In genomic region chr7:45337469-45337868, GRCm38 (mm10) we compare ENCODE assay signal across 12 mouse cellular contexts. TPM values are rescaled to one million over a fixed set of nuclear protein-coding genes. Genes with fewer than 3 reads are reported as not detected.
DNase-seq lines count a peak whose midpoint lies in the region; ATAC-seq lines count a peak whose summit lies in the region.
"Had no signal": no experiment of that assay in that cellular context is flagged by ENCODE, and none has a peak within 500 bp of the region (broad histone marks: within the 10 kb centered on the region; RNA-seq: fewer than 3 reads in every experiment).

No protein-coding gene starts in this region.

- no peak for DNase-seq in heart, postnatal 36 days
- no peak for DNase-seq in embryonic facial prominence, embryonic 10.5 days (ENCODE audit: low spot score)
- no peak for DNase-seq in embryonic facial prominence, embryonic 14.5 days (ENCODE audit: low spot score)
- no peak for DNase-seq in spleen, postnatal 36 days (ENCODE audit: low spot score in 2 of 2)
- DNase-seq: cerebellum, adult 9-10 months had no signal

- ATAC-seq in heart, embryonic 12.5 days (ENCODE audit: insufficient number of reproducible peaks, low FRiP score): no peak
- ATAC-seq in embryonic facial prominence, embryonic 14.5 days (ENCODE audit: low read depth): no peak
- ATAC-seq in limb, embryonic 13.5 days (ENCODE audit: low FRiP score, low read depth): no peak
- ATAC-seq in erythroid progenitor cell, adult 5-6 weeks (replicated peaks; ENCODE audit: low FRiP score, poor library complexity, severe bottlenecking): no peak
- ATAC-seq: forebrain, embryonic 14.5 days had no signal

- peak overlapping the region; percentile 61 for H3K4me3 ChIP-seq in heart, embryonic 12.5 days
- H3K4me3 ChIP-seq in embryonic facial prominence, embryonic 10.5 days: peak overlapping the region; percentile 75
- H3K4me3 ChIP-seq in embryonic facial prominence, embryonic 14.5 days (ENCODE audit: low read depth, low read length): no peak overlapping the region; the same call in 1 of the 2 replicates
- peak overlapping the region; percentile 62; the same call in 1 of the 2 replicates for H3K4me3 ChIP-seq in limb, embryonic 13.5 days
- H3K4me3 ChIP-seq: hindbrain, embryonic 12.5 days had no signal

- intact Hi-C loops in heart, postnatal 36 days (cut with DNase I): no loop called here

- H3K27me3 ChIP-seq in heart, embryonic 12.5 days (replicated peaks): 0 out of 2 replicates have a peak, but pooled peaks cover 7% of the 10 kb centered on the region
- peaks cover 50% of the 10 kb centered on the region for H3K27me3 ChIP-seq in embryonic facial prominence, embryonic 10.5 days (replicated peaks; ENCODE audit: low read depth, poor library complexity, severe bottlenecking)
- no peaks in the 10 kb centered on the region for H3K27me3 ChIP-seq in embryonic facial prominence, embryonic 14.5 days (replicated peaks; ENCODE audit: control insufficient read depth, insufficient read depth, low read length)
- H3K27me3 ChIP-seq in limb, embryonic 13.5 days: peaks cover 4% of the 10 kb centered on the region; the same call in 1 of the 2 replicates

- H3K36me3 ChIP-seq in heart, embryonic 12.5 days: no peaks in the 10 kb centered on the region
- no peaks in the 10 kb centered on the region for H3K36me3 ChIP-seq in embryonic facial prominence, embryonic 10.5 days (replicated peaks)
- H3K36me3 ChIP-seq in embryonic facial prominence, embryonic 14.5 days (ENCODE audit: control insufficient read depth, insufficient read depth, low read length): no peaks in the 10 kb centered on the region
- no peaks in the 10 kb centered on the region for H3K36me3 ChIP-seq in limb, embryonic 13.5 days
- H3K36me3 ChIP-seq: hindbrain, embryonic 12.5 days had no signal

- H3K4me2 ChIP-seq in heart, embryonic 12.5 days: peak overlapping the region; percentile 97
- H3K4me2 ChIP-seq in embryonic facial prominence, embryonic 14.5 days (ENCODE audit: low read depth, low read length): peak overlapping the region; percentile 87; the same call in 1 of the 2 replicates
- H3K4me2 ChIP-seq in limb, embryonic 13.5 days (replicated peaks): peak overlapping the region; percentile 96

- H3K27ac ChIP-seq in heart, embryonic 12.5 days (ENCODE audit: poor library complexity, severe bottlenecking): no peak overlapping the region
- H3K27ac ChIP-seq in embryonic facial prominence, embryonic 10.5 days (replicated peaks): no peak overlapping the region
- no peak overlapping the region for H3K27ac ChIP-seq in embryonic facial prominence, embryonic 14.5 days (replicated peaks; ENCODE audit: low read depth, low read length)
- H3K27ac ChIP-seq in limb, embryonic 13.5 days: no peak overlapping the region
- H3K27ac ChIP-seq: hindbrain, embryonic 12.5 days had no signal

- whole genome bisulfite sequencing in heart, embryonic 12.5 days: 14% methylated on average over 4 of the region's 4 CpGs
- 9% methylated on average over 4 of the region's 4 CpGs for WGBS in embryonic facial prominence, embryonic 10.5 days
- 17% methylated on average over 4 of the region's 4 CpGs for WGBS in embryonic facial prominence, embryonic 14.5 days
- 17% methylated on average over 4 of the region's 4 CpGs for WGBS in limb, embryonic 13.5 days

- no peaks in the 10 kb centered on the region for H3K9me3 ChIP-seq in heart, embryonic 12.5 days (replicated peaks)
- no peaks in the 10 kb centered on the region for H3K9me3 ChIP-seq in embryonic facial prominence, embryonic 10.5 days
- H3K9me3 ChIP-seq in embryonic facial prominence, embryonic 14.5 days (ENCODE audit: control insufficient read depth, low read length): no peaks in the 10 kb centered on the region
- H3K9me3 ChIP-seq in limb, embryonic 13.5 days: no peaks in the 10 kb centered on the region
- H3K9me3 ChIP-seq: hindbrain, embryonic 12.5 days had no signal

- peak overlapping the region; percentile 22; the same call in 1 of the 2 replicates for H3K9ac ChIP-seq in heart, embryonic 12.5 days
- H3K9ac ChIP-seq in embryonic facial prominence, embryonic 14.5 days (ENCODE audit: low read depth, low read length): no peak overlapping the region
- no peak overlapping the region for H3K9ac ChIP-seq in limb, embryonic 13.5 days
- H3K9ac ChIP-seq: hindbrain, embryonic 12.5 days had no signal

- H3K4me1 ChIP-seq in heart, embryonic 12.5 days (replicated peaks): peaks cover 76% of the 10 kb centered on the region
- H3K4me1 ChIP-seq in embryonic facial prominence, embryonic 10.5 days: peaks cover 79% of the 10 kb centered on the region
- H3K4me1 ChIP-seq in embryonic facial prominence, embryonic 14.5 days (ENCODE audit: control insufficient read depth, insufficient read depth, low read length): peaks cover 48% of the 10 kb centered on the region
- H3K4me1 ChIP-seq in limb, embryonic 13.5 days: peaks cover 61% of the 10 kb centered on the region

RNA-seq across cellular contexts. Expression of gene Hrc, which starts 2.4 kb away (rescaled TPM):
- 25.5 and 26.9 TPM in 2 replicates for polyA plus RNA-seq in heart, embryonic 12.5 days (2016; fragmentation: Nextera tagmentation; extraction: Ambion mirVana)
- 100 to 1,000 TPM; 842 to 873 TPM for total RNA-seq in heart, postnatal 36 days (2021)
- 0.31 and 0.64 TPM in 2 replicates for polyA plus RNA-seq in embryonic facial prominence, embryonic 10.5 days (2016; fragmentation: Nextera tagmentation; extraction: Ambion mirVana)
- 11.0 and 15.8 TPM in 2 replicates for polyA plus RNA-seq in embryonic facial prominence, embryonic 14.5 days (2014; fragmentation: Nextera tagmentation; extraction: Ambion mirVana)
- polyA plus RNA-seq in limb, embryonic 13.5 days (2015; fragmentation: Nextera tagmentation; extraction: Ambion mirVana): 3.9 and 4.3 TPM in 2 replicates
- not detected in 2 replicates for total RNA-seq in erythroid progenitor cell, adult 5-6 weeks (2015; ENCODE audit: low replicate concordance)
- not detected in 2 replicates for total RNA-seq in erythroid progenitor cell, adult 5-6 weeks (2017; ENCODE audit: low replicate concordance)

RNA-seq across cellular contexts. Expression of gene Trpm4, which starts 3.9 kb away (rescaled TPM):
- 15.2 and 15.4 TPM in 2 replicates for polyA plus RNA-seq in heart, embryonic 12.5 days (2016; fragmentation: Nextera tagmentation; extraction: Ambion mirVana)
- total RNA-seq in heart, postnatal 36 days (2021): 10 to 100 TPM; 24.6 to 27.4 TPM
- polyA plus RNA-seq in embryonic facial prominence, embryonic 10.5 days (2016; fragmentation: Nextera tagmentation; extraction: Ambion mirVana): 10.6 and 11.3 TPM in 2 replicates
- 16.6 and 18.2 TPM in 2 replicates for polyA plus RNA-seq in embryonic facial prominence, embryonic 14.5 days (2014; fragmentation: Nextera tagmentation; extraction: Ambion mirVana)
- 15.8 and 19.6 TPM in 2 replicates for polyA plus RNA-seq in limb, embryonic 13.5 days (2015; fragmentation: Nextera tagmentation; extraction: Ambion mirVana)
- total RNA-seq in erythroid progenitor cell, adult 5-6 weeks (2015; ENCODE audit: low replicate concordance): not detected in 2 replicates
- not detected in 2 replicates for total RNA-seq in erythroid progenitor cell, adult 5-6 weeks (2017; ENCODE audit: low replicate concordance)

RNA-seq across cellular contexts. Expression of gene Ppfia3, which starts 29.4 kb away (rescaled TPM):
- 2.6 and 3.3 TPM in 2 replicates for polyA plus RNA-seq in heart, embryonic 12.5 days (2016; fragmentation: Nextera tagmentation; extraction: Ambion mirVana)
- not detected for total RNA-seq in heart, postnatal 36 days (2021)
- 5.8 and 7.1 TPM in 2 replicates for polyA plus RNA-seq in embryonic facial prominence, embryonic 10.5 days (2016; fragmentation: Nextera tagmentation; extraction: Ambion mirVana)
- 4.8 and 6.9 TPM in 2 replicates for polyA plus RNA-seq in embryonic facial prominence, embryonic 14.5 days (2014; fragmentation: Nextera tagmentation; extraction: Ambion mirVana)
- polyA plus RNA-seq in limb, embryonic 13.5 days (2015; fragmentation: Nextera tagmentation; extraction: Ambion mirVana): 5.2 and 6.9 TPM in 2 replicates
- not detected in 2 replicates for total RNA-seq in erythroid progenitor cell, adult 5-6 weeks (2015; ENCODE audit: low replicate concordance)
- total RNA-seq in erythroid progenitor cell, adult 5-6 weeks (2017; ENCODE audit: low replicate concordance): not detected in 2 replicates

RNA-seq across cellular contexts. Expression of gene Lin7b, which starts 32.9 kb away (rescaled TPM):
- polyA plus RNA-seq in heart, embryonic 12.5 days (2016; fragmentation: Nextera tagmentation; extraction: Ambion mirVana): 0.82 and 1.1 TPM in 2 replicates
- 1 to 10 TPM; 1.3 to 1.7 TPM for total RNA-seq in heart, postnatal 36 days (2021)
- polyA plus RNA-seq in embryonic facial prominence, embryonic 10.5 days (2016; fragmentation: Nextera tagmentation; extraction: Ambion mirVana): 0.24 and 1.2 TPM in 2 replicates
- polyA plus RNA-seq in embryonic facial prominence, embryonic 14.5 days (2014; fragmentation: Nextera tagmentation; extraction: Ambion mirVana): 2.4 TPM in 2 replicates
- 1.4 and 2.5 TPM in 2 replicates for polyA plus RNA-seq in limb, embryonic 13.5 days (2015; fragmentation: Nextera tagmentation; extraction: Ambion mirVana)
- not detected in 2 replicates for total RNA-seq in erythroid progenitor cell, adult 5-6 weeks (2015; ENCODE audit: low replicate concordance)
- not detected in 2 replicates for total RNA-seq in erythroid progenitor cell, adult 5-6 weeks (2017; ENCODE audit: low replicate concordance)
- total RNA-seq: gastrocnemius, adult 8-10 months had no signal
- polyA plus RNA-seq: liver, embryonic 11.5 days had no signal

RNA-seq across cellular contexts. Expression of gene Snrnp70, which starts 58.1 kb away (rescaled TPM):
- polyA plus RNA-seq in heart, embryonic 12.5 days (2016; fragmentation: Nextera tagmentation; extraction: Ambion mirVana): 169 and 173 TPM in 2 replicates
- 10 to 100 TPM; 92.8 to 95.9 TPM for total RNA-seq in heart, postnatal 36 days (2021)
- 285 and 287 TPM in 2 replicates for polyA plus RNA-seq in embryonic facial prominence, embryonic 10.5 days (2016; fragmentation: Nextera tagmentation; extraction: Ambion mirVana)
- polyA plus RNA-seq in embryonic facial prominence, embryonic 14.5 days (2014; fragmentation: Nextera tagmentation; extraction: Ambion mirVana): 56.5 and 61.1 TPM in 2 replicates
- polyA plus RNA-seq in limb, embryonic 13.5 days (2015; fragmentation: Nextera tagmentation; extraction: Ambion mirVana): 262 and 283 TPM in 2 replicates
- 143 and 194 TPM in 2 replicates for total RNA-seq in erythroid progenitor cell, adult 5-6 weeks (2015; ENCODE audit: low replicate concordance)
- total RNA-seq in erythroid progenitor cell, adult 5-6 weeks (2017; ENCODE audit: low replicate concordance): 312 and 348 TPM in 2 replicates
